Mouse (Mus musculus): ENCODE data around the gene Ttc21a. TPM values are rescaled to one million over a fixed set of nuclear protein-coding genes. Genes with fewer than 3 reads are reported as not detected.
A peak's percentile ranks its signal among the peaks of the same experiment; 100 is the strongest.

Ttc21a gene
- polyA plus RNA-seq, 1 experiment = 5.0 TPM

DNA sequence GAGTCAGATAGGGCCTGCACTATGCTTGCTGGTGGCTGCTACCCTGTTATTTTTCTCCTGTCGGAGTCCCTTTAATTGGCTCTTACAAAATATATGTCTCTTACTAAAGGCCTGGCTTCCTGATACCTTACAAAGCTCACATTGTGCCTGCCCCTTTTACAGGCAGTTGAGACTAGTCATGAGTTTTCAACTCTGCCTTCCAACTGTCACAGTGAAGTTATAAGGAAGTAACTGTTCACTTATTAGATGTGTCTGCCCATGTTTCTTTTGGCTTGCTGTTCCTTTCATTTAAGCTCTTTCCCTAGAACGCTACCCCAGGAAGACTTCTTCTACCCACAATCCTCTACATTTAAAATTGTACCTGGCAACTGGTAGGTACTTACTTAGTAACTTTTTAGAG is 38.0 kb upstream of the Ttc21a start:
- WGBS = 38% methylated on average over 2 of the region's 2 CpGs
- TF ChIP-seq CTCF (IDR thresholded peaks at IDR 0.05; ENCODE audit: control insufficient read depth, insufficient read depth, low read length) (no peak), POLR2A (IDR thresholded peaks at IDR 0.05; ENCODE audit: borderline replicate concordance, control insufficient read depth, low read depth, low read length) (no peak)
- Histone ChIP-seq H3K4me3 (replicated peaks; ENCODE audit: control insufficient read depth, low read depth, low read length) (no peak overlapping the region), H3K4me1 (ENCODE audit: control insufficient read depth, insufficient read depth, low read length) (no peaks in the 10 kb centered on the region; the same call in 1 of the 2 replicates), H3K27ac (ENCODE audit: control insufficient read depth, insufficient read depth, low read depth, low read length, poor library complexity) (no peak overlapping the region)

DNA sequence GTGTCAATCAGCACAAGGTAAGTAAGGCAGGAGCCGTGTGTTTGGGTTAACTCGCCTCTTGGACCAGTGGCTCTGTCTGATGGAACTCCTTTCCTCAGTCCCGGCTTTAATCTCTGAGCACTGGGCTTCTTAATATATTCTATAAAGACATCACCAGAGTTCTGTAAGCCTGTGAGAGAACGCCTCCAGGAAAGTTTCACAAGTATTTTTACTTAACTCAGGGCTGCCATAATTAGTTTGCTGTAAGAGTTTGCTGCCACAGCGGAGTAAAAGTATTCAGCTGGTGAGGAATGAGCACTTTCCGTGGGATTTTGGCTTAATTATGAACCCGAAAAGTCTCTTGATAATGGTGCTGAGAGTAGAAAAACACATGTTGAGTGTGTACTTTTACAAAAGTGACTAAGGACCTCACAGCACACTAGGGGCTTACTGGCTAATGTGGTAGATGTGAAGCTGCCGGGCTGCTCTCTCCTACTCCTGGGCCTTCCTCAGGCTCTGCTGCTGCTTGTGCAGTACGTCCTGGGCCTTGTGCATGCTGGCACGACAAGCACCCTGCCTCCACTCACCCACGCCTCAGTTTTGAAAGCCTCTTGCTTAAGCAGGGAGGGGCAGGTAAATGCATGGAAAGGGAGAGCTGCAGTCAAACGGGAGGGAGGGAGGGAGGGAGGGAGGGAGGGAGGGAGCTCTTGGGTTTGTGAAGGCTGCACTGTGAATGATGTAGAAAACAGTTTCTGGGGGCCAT is 34.8 kb upstream of the Ttc21a start:
- 66% methylated on average over 12 of the region's 12 CpGs for WGBS
- no peak overlapping the region for H3K4me3 ChIP-seq (replicated peaks; ENCODE audit: control insufficient read depth, low read depth, low read length)
- TF ChIP-seq CTCF (IDR thresholded peaks at IDR 0.05; ENCODE audit: control insufficient read depth, insufficient read depth, low read length) (no peak), POLR2A (IDR thresholded peaks at IDR 0.05; ENCODE audit: borderline replicate concordance, control insufficient read depth, low read depth, low read length) (no peak)
- H3K27ac ChIP-seq (ENCODE audit: control insufficient read depth, insufficient read depth, low read depth, low read length, poor library complexity) = no peak overlapping the region
- no peaks in the 10 kb centered on the region; the same call in 1 of the 2 replicates for H3K4me1 ChIP-seq (ENCODE audit: control insufficient read depth, insufficient read depth, low read length)

DNA sequence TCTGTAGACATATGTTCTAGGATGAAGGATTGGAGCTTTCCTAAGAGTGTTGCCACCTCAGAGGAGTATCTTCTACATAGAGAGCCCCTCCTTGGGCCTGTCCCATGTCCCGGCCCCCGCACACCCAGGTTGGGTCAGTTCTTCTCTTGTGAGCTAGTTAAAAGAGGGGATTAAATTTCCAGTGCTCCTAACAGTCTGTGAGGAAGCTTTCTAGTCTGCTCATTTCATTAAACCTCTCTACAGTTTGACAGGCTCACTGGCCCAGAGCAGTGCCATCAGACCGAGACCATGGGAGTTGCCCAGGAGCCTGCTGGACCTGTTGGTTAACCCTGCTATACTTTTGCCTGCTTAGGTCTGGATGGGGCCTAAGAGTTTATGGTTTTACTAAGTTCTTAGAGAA is 28.7 kb upstream of the Ttc21a start:
- WGBS = 93% methylated on average over 3 of the region's 3 CpGs
- H3K4me1 ChIP-seq (ENCODE audit: control insufficient read depth, insufficient read depth, low read length) = no peaks in the 10 kb centered on the region
- no peak overlapping the region for H3K27ac ChIP-seq (ENCODE audit: control insufficient read depth, insufficient read depth, low read depth, low read length, poor library complexity)
- TF ChIP-seq CTCF (IDR thresholded peaks at IDR 0.05; ENCODE audit: control insufficient read depth, insufficient read depth, low read length) (no peak), POLR2A (IDR thresholded peaks at IDR 0.05; ENCODE audit: borderline replicate concordance, control insufficient read depth, low read depth, low read length) (no peak)
- H3K4me3 ChIP-seq (replicated peaks; ENCODE audit: control insufficient read depth, low read depth, low read length) = no peak overlapping the region

DNA sequence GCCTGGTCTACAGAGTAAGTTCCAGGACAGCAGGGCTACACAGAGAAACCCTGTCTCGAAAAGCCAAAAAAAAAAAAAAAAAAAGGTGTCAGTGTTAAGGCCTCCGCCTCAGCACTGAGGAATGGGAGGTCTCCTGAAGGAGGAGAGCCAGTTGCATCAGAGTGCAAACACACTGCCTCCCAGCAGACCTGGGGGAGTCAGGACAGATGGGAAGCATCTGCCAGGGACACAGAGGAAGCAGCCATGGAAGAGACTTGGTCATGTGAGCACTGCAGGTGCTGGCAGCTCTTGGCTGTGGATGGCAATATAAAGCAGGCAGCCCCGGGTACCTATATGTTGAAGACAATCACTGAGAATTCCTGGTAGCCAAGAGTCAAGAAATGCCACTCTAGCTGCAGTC is 27.5 kb upstream of the Ttc21a start:
- Histone ChIP-seq H3K4me1 (ENCODE audit: control insufficient read depth, insufficient read depth, low read length) (no peaks in the 10 kb centered on the region), H3K4me3 (replicated peaks; ENCODE audit: control insufficient read depth, low read depth, low read length) (no peak overlapping the region), H3K27ac (ENCODE audit: control insufficient read depth, insufficient read depth, low read depth, low read length, poor library complexity) (no peak overlapping the region)
- TF ChIP-seq POLR2A (IDR thresholded peaks at IDR 0.05; ENCODE audit: borderline replicate concordance, control insufficient read depth, low read depth, low read length) (no peak), CTCF (IDR thresholded peaks at IDR 0.05; ENCODE audit: control insufficient read depth, insufficient read depth, low read length) (no peak)
- WGBS = 85% methylated on average over 3 of the region's 3 CpGs

DNA sequence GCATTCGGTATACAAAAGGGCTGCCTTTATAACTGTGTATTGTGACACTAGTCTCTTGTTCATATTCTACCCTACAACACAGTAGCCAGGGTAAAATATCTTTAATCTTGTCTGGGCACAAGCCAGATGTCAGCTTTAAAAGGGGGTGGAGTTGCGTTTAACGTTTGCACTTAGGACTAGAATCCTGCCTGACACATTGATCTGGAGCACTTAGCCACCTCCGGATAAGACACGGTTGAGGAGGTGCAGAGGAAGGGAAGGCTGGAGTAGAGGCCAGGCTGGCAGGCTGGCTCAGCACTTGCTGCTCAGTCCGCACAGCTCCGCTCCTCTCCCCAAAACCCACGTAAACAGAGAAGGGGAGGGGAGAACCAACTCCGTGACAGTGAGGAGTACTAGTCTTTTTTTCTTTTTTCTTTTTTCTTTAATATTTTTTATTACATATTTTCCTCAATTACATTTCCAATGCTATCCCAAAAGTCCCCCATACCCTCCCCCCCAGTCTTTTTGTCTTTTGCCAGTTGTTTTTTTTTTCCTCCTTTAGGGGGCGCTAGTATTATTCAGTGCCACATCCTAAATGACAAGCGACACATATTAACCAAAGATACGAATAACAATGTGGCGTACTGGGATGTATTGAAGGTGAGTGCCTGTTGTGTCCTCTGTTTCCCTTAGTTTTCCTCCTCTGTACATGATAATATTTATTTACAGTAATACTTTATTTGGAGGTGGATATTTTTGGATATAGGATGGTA is 24.1 kb upstream of the Ttc21a start:
- H3K4me1 ChIP-seq (ENCODE audit: control insufficient read depth, insufficient read depth, low read length) = no peaks in the 10 kb centered on the region
- no peak for TF ChIP-seq POLR2A (IDR thresholded peaks at IDR 0.05; ENCODE audit: borderline replicate concordance, control insufficient read depth, low read depth, low read length)
- no peak for TF ChIP-seq CTCF (IDR thresholded peaks at IDR 0.05; ENCODE audit: control insufficient read depth, insufficient read depth, low read length)
- WGBS = 74% methylated on average over 13 of the region's 13 CpGs

DNA sequence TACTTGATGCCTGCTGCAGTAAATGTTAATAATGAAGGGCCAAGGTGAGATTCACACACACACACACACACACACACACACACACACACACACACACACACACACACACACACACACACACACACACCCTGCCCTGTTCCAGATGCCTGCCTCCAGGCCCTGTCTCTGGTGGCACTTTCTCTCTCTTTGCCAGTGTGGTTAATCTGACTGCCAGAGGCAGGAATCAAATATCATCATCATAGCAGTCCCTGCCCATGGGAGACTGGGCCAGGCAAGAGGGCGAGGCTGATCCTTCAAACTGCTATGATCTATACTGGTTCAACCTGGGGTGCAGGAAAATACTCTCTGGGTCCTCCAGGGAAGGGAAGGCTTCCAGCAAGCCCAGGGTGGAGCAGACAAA is 17.5 kb upstream of the Ttc21a start:
- TF ChIP-seq CTCF (IDR thresholded peaks at IDR 0.05; ENCODE audit: control insufficient read depth, insufficient read depth, low read length) (no peak), POLR2A (IDR thresholded peaks at IDR 0.05; ENCODE audit: borderline replicate concordance, control insufficient read depth, low read depth, low read length) (no peak)
- Histone ChIP-seq H3K27ac (ENCODE audit: control insufficient read depth, insufficient read depth, low read depth, low read length, poor library complexity) (no peak overlapping the region), H3K4me3 (replicated peaks; ENCODE audit: control insufficient read depth, low read depth, low read length) (no peak overlapping the region), H3K4me1 (ENCODE audit: control insufficient read depth, insufficient read depth, low read length) (no peaks in the 10 kb centered on the region; the same call in 1 of the 2 replicates)
- 82% methylated on average over 1 of the region's 1 CpGs for WGBS

More for the DNA sequence above, 24.1 kb upstream of the Ttc21a start:
- H3K4me3 ChIP-seq (replicated peaks; ENCODE audit: control insufficient read depth, low read depth, low read length) = no peak overlapping the region
- no peak overlapping the region for H3K27ac ChIP-seq (ENCODE audit: control insufficient read depth, insufficient read depth, low read depth, low read length, poor library complexity)

DNA sequence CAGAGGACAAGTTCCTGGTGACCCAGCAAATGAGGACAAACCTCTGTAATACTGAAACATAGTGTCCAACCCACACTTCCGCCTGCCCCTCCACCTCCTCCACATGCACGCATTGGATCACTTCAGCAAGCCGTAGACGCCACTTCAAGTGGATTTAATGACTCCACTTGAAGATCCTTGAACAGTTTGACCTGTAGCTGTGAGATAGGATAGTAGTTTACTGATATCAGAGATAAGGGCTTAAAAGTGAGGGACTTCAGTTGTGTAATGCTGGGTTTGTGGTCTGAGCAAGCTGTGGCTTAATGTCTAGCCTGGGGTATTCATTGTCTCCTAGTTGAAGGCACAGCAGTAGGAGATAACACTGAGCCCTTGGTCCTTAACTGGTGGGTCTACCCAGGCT is 13.9 kb upstream of the Ttc21a start:
- TF ChIP-seq CTCF (IDR thresholded peaks at IDR 0.05; ENCODE audit: control insufficient read depth, insufficient read depth, low read length) = no peak
- no peak for TF ChIP-seq POLR2A (IDR thresholded peaks at IDR 0.05; ENCODE audit: borderline replicate concordance, control insufficient read depth, low read depth, low read length)
- Histone ChIP-seq H3K4me1 (ENCODE audit: control insufficient read depth, insufficient read depth, low read length) (peaks cover 1% of the 10 kb centered on the region; the same call in 1 of the 2 replicates), H3K27ac (ENCODE audit: control insufficient read depth, insufficient read depth, low read depth, low read length, poor library complexity) (no peak overlapping the region), H3K4me3 (replicated peaks; ENCODE audit: control insufficient read depth, low read depth, low read length) (no peak overlapping the region)
- WGBS = 66% methylated on average over 4 of the region's 4 CpGs

DNA sequence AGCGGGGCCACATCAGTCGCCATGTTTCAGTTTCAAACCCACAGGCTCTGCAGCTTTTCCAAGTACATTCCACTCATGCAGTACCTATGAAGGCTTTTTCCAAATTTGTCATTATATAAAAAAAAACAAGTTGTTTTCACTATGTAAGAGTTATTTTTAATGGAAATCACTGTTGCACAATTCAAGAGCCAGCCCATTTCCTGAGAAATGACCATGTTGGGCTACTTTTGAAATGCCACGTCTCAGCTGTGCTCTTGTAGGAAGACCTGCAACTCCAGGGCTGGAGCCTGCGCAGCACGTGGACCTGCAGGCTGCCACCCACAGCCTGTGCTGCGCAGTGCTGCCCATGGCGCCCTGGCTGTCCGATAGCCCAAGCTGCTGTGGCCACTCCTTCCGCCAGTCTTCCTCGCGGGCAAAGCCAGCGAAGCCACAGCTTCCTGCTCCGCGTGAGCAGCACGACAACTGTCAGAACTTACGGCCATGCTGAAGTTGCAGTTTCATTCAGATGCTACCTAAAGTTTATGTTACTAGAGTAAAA is 12.2 kb upstream of the Ttc21a start:
- peak overlapping the region; percentile 1; the same call in 1 of the 2 replicates for H3K27ac ChIP-seq (ENCODE audit: control insufficient read depth, insufficient read depth, low read depth, low read length, poor library complexity)
- peaks cover 1% of the 10 kb centered on the region; the same call in 1 of the 2 replicates for H3K4me1 ChIP-seq (ENCODE audit: control insufficient read depth, insufficient read depth, low read length)
- no peak overlapping the region for H3K4me3 ChIP-seq (replicated peaks; ENCODE audit: control insufficient read depth, low read depth, low read length)
- WGBS = 24% methylated on average over 16 of the region's 16 CpGs
- peak; percentile 23; the same call in 1 of the 2 replicates for TF ChIP-seq POLR2A (IDR thresholded peaks at IDR 0.05; ENCODE audit: borderline replicate concordance, control insufficient read depth, low read depth, low read length)
- TF ChIP-seq CTCF (IDR thresholded peaks at IDR 0.05; ENCODE audit: control insufficient read depth, insufficient read depth, low read length) = peak; percentile 10; the same call in 1 of the 2 replicates
